Mouse (Mus musculus): ENCODE measurements around the gene Dot1l.
"Not testable (repeated sequence)": the region's sequence is repeated elsewhere in the genome, so short reads cannot be mapped to it uniquely, and the experiment has no call there.

The Dot1l gene

DNA sequence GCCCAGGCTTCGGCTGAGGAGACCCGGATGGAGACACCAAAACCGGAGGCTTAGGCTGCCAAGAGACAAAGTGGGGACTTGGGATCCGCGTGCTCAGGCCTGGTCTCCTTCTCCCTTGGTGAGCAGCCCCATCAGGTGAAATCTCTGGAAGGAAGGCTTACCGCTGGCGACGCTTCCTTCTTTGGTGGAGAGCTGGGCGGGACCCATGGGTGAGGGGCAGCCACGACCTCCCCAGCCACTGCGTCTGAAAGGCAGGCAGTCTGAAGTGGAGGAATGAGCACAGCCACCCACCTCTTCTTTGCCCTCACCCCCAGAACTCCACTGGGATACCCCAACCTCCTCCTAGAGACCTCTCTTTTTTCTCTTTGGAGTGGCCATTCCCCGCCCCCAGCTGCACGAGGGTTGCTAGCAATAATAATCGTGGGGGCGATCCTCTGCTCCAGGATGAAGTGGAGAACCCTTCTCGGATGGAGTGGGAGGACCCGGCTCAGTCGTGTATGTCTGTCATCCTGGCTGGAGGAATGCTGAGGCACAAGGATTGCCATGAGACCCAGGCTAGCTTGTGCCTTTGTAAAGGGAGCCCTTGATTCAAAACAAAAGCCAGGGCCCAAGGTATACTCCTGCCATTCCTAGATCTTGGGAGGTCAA is 54.1 kb downstream of the Dot1l start:
- no peak for DNase-seq (ENCODE audit: low spot score in 2 of 2)

GRCm38 (mm10) chr10:80810084-80810483 is 55.1 kb downstream of the Dot1l start:
- no peak for DNase-seq (ENCODE audit: low spot score in 2 of 2)

DNA sequence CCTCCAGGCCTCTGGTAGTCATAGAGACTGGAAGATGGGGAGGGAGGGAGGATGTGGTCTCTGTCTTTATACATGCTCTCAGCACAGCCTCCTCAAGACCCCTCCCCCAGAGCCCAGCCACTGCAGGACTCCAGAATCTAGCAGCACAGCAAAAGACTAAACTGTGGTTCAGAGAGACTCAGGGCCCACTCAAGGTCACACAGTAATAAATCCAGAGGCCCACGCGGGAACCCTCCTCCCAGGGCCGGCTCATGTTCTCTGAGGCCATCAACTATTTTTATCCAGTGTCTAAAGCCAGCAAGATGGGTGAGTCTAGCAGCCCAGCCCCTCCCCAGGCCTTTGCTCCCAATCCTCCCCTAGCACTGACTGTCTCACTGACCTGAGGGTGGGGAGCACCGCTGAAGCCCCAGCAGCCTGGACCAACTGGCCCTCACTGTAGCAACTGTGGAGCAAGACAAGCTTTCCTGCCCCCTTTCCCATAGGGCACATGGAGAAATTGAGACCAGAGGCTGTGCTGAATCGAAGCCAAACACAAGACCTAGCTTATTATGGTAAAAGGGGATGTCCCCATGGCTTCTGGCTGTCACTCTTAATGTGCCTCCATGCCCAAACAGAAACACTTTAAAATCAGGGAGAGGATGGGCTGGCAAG is 57.5 kb downstream of the Dot1l start:
- DNase-seq (ENCODE audit: low spot score in 2 of 2) = no peak

DNA sequence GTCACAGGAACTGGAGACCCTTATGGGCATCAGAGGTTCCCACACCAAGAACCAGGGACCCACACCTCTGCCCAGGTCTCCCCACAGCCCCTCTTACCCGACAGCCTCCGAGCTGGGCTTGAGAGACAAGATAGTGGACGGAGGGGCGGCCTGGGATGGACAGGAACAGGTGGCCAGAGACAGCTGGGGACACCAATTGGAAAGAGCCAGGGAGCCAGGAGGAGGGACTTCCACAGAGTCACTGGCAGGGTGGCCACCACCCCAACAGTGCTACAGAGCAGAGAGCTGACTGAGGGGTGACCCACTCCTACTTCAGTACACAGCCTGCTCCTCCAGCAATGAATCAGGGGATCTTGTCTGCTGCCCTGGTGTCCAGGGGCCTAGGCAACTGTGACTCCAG is 58.4 kb downstream of the Dot1l start, which contains the start of gene Jsrp1:
Jsrp1 (minus strand) TSS at position 133 of the 400 bp plus-strand sequence.
- no peak for DNase-seq (ENCODE audit: low spot score in 2 of 2)

GRCm38 (mm10) chr10:80814800-80815199 is 59.8 kb downstream of the Dot1l start:
- DNase-seq (ENCODE audit: low spot score in 2 of 2) = no peak

DNA sequence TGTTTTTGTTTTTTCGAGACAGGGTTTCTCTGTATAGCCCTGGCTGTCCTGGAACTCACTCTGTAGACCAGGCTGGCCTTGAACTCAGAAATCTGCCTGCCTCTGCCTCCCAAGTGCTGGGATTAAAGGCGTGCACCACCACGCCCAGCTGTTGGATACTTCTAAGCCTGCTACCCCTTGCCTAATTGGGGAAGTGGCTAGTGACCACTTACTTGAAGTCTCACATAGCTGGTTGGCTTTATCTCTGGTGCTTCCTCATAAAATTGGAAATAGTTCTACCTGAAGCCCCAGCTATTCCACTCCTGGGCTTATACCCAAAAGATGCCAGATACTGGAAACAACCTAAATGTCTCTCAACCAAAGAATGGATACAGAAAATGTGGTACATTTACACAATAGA is 61.3 kb downstream of the Dot1l start:
- DNase-seq (ENCODE audit: low spot score in 2 of 2) = not testable (repeated sequence)

DNA sequence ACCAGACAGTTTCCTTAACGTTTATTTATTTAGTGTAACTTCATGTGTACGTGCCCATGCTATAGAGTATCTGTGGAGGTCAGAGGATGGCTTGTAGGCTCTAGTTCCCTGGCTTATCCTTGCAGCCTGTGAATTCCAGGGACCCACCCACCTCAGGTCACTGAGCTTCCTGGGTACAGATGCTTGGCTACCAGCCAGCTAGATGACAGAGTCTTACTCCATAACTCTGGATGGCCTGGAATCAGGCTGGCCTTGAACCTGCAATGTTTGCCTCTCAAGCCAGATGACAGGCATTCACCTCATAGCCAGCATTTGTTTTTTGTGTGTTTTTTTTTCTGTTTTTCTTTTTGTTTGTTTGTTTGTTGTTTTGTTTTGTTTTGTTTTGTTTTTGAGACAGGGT is 62.2 kb downstream of the Dot1l start:
- DNase-seq (ENCODE audit: low spot score in 2 of 2) = no peak

- not testable (repeated sequence) for DNase-seq (ENCODE audit: low spot score in 2 of 2)
Measured at GRCm38 (mm10) chr10:80817955-80818354, 62.9 kb downstream of the Dot1l start.

DNA sequence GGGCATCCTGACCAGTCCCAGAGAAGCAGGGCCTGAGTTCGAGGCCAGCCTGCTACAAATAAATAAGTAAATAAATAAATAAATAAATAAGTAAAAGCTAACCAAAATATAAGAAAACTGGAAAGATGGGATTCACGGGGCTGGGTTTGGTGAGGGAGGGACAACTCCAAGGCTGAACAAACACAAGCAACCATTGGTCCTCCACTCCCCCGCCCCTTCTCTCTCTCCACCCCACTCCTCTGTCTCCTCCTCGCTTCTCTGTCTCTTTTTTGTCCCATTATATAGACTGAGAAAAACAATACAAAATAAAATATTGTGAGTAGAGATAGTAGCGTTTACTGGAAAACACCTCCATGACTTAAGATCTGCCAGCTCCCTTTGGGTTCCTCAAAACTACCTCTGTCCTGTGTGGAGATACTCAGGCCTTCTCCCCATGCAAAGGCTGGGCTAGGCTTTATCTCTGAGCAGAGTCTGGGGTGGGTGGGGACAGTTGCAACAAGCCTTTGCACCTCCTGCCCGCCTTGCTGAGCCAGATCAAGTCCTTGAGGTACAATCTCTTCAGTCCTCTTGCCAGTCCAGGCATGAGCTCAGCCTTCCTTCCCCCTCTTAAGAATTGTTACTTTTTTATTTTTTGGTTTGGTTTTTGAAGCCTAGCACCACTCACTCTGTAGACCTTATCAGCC is 63.7 kb downstream of the Dot1l start:
- DNase-seq (ENCODE audit: low spot score in 2 of 2) = no peak

GRCm38 (mm10) chr10:80819406-80819805 is 64.4 kb downstream of the Dot1l start:
- DNase-seq (ENCODE audit: low spot score in 2 of 2) = no peak

DNA sequence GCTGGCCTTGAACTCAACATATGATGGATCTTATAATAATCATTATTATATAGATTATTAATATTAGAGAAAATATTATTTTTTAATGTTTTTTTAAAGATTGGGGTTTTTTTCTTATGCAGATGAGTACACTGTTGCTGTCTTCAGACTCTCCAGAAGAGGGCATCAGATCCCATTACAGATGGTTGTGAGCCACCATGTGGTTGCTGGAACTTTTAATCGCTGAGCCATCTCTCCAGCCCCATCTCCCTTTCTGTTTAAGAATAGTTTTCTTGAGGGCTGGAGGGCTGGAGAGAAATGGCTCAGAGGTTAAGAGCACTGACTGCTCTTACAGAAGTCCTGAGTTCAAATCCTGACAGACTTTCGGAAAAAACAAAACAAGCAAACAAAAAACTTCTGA is 67.0 kb downstream of the Dot1l start:
- DNase-seq (ENCODE audit: low spot score in 2 of 2) = peak in 1 of 2 experiments; percentile 49

DNA sequence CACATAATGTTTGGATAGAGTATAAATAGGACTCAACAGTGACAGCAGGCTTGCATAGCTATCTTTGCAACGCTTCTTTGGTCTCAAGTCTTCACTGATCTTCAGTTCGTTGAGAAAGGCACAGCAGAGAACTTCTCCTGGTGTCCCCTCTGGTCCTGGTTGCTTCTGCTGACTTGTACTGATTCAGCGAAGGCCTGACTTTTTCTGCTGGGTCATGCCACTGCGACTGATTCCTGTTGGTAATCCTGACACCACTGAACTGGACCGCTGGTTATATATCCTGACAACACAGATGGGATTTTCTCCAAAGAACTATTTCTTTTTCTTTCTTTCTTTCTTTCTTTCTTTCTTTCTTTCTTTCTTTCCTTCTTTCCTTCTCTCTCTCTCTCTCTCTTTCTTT is 67.5 kb downstream of the Dot1l start:
- no peak for DNase-seq (ENCODE audit: low spot score in 2 of 2)

- no peak for DNase-seq (ENCODE audit: low spot score in 2 of 2)
Measured at GRCm38 (mm10) chr10:80823316-80823715, 68.3 kb downstream of the Dot1l start.

- DNase-seq (ENCODE audit: low spot score in 2 of 2) = no peak
Measured at GRCm38 (mm10) chr10:80823847-80824643, 69.0 kb downstream of the Dot1l start.

DNA sequence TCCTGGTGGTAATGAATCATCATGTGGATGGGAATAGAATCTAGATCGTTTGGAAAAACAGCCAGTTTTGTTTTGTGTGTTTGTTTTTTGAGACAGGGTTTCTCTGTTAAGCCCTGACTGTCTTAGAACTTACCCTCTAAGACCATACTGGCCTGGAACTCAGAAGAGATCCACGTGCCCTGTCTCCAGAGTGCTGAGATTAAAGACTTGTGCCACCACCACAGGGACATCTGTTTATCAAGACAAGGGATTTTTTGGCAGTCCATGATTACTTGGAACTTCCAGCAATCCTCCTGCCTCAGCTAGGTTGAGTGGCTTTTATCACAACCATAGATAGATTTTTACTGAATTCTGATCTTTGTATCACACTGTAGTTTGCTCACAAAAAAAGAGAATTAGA is 69.8 kb downstream of the Dot1l start:
- no peak for DNase-seq (ENCODE audit: low spot score in 2 of 2)

DNA sequence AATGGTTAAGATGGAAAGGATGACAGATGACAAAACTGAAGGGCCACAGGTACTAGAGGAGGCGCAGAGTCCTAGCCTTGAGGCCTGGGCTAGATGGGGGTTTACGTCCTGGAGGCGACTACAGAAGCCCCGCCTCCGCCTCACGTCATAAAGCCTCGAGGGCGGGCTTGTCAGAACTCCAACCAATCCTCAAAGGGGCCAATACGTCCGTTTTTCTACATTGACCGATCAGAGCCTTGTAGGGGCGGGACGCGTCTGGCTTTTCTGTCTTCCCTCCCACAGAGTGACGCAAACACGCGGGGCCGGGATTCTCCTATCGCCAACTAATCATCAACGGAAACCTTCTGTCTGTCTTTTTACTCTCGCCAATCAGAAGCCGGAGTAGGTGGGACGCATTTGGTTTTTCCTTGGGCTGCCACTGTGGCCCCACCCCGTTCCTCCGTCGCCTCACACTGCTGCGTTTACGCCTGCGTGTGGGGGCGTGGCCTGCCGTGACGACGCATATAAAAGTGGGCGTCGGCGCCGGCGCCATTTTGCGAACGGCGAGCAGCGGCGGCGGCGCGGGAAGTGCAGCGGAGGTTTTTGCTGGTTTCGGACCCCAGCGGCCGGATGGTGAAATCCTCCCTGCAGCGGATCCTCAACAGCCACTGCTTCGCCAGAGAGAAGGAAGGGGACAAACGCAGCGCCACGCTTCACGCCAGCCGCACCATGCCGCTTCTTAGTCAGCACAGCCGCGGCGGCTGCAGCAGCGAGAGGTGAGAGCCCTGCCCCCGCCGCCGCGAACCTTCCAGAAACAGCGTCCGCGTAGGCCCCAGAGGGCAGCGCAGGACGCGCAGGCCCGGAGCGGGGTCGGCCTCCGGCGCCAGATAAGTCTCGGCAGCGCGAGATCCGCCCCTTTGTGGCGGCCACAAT is 71.4 kb downstream of the Dot1l start, which contains the start of gene Oaz1:
Oaz1 (plus strand) TSS at position 506 of the 912 bp plus-strand sequence.
- peak; percentile 99 for DNase-seq (ENCODE audit: low spot score in 2 of 2)

- DNase-seq (ENCODE audit: low spot score in 2 of 2) = no peak
Measured at GRCm38 (mm10) chr10:80827063-80827869, 72.3 kb downstream of the Dot1l start.

DNA sequence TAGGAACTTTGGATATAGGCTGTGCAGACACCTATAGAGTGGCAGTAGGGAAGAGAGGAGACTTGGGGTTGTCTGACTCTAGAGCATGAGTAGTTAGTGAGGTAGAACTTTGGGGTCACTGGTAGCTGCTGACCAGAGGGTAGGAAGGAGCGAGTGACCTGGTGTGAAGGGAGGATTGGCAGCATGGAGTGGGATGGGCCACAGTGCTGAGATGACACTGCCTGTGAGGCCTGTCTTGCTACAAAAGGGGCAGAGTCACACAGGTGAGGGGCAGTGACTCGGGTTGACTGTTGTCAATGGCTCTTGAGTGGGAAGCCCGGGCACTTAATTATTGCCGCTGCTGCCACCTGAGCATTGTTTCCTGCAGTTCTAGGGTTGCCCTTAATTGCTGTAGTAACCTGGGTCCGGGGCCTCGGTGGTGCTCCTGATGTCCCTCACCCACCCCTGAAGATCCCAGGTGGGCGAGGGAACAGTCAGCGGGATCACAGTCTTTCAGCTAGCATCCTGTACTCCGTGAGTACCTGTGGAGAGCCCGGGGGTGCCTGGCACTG is 72.9 kb downstream of the Dot1l start:
- no peak for DNase-seq (ENCODE audit: low spot score in 2 of 2)

DNA sequence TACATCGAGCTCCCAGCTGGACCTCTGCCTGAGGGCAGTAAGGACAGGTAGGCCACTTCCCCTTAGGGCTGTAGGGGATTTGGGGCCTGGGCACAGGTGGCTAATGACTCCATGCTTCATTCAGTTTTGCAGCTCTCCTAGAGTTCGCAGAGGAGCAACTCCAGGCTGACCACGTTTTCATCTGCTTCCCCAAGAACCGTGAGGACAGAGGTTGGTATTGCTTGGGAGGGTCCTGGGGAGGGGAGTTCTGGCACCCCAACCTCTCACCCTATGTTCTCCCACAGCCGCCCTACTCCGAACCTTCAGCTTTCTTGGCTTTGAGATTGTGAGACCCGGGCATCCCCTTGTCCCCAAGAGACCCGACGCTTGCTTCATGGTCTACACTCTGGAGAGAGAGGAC is 73.6 kb downstream of the Dot1l start:
- DNase-seq (ENCODE audit: low spot score in 2 of 2) = not testable (repeated sequence)
